Mouse (Mus musculus) urinary bladder, adult 2 months (tissue): ENCODE measurements around the gene Fam76b. TPM values are rescaled to one million over a fixed set of nuclear protein-coding genes. Genes with fewer than 3 reads are reported as not detected.

ENCODE experiments used
- DNase-seq: peaks from one replicate; pipeline ENCODE4 v3.0.0; 2022; ENCODE audit warnings: low spot score
- polyA plus RNA-seq: library from polyadenylated mRNA; depleted of rRNA; stranded (reverse); fragments of >200 nt; gene quantifications from 2 replicates; pipeline ENCODE4 v1.2.3, GENCODE M21; 2012; rRNA removed

Fam76b gene
- polyA plus RNA-seq, 1 experiment = 26.3 TPM

DNA sequence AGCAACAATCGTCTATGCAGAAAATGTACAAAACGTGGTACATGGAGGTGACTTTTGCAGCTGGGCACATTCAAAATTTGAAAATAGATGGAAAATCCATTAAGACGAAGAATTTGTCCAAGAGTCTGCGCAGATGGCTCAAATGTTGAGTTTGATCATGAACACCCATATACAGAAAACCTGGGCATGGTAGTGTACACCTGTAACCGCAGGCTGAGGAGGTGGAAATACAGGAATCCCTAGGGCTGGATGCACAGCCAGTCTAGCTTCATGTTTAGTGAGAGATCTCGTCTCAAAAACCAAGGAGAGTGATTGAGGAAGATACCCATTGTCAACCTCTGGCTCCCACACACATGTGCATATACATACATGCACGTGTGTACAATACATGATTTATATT is 44.1 kb downstream of the Fam76b start:
- no peak for DNase-seq

DNA sequence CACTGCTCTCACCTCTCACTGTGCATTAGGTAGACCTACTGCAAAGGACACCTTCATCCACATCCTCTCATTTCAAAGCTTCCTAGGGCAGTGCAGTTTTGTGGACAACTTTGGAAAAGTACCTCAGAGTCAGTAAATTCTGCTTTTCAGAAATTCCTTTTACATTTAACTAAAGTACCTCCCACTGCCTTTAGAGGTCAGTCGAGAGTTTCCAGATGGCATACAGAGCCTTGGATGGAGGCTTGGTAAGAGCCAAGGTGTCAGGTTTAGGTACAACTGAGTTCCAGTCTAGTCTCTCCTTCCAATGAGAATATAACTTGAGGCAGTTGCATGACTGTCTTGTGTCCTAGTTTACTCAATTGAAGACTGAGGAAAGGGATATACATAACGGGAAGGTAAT is 46.8 kb downstream of the Fam76b start:
- no peak for DNase-seq

DNA sequence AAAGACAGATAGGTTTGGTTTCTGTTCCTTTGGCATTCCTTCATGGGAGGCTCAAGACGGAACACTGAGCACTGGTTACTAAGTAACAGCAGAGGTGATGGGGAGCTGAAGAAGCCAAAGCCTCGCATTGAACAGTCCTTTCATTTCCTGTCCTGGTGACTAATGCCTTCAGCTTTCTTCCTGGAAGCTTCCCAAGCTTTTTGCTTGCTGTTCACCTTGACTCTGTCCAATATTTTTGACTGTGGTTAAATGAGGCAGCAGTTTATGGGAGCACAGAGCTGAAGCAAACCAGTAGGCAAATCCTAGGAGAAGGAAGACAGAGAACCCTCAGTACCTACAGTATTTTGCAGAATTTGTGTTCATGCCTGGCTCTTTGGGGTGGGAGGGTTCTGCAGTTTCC is 47.8 kb downstream of the Fam76b start:
- DNase-seq = no peak

DNA sequence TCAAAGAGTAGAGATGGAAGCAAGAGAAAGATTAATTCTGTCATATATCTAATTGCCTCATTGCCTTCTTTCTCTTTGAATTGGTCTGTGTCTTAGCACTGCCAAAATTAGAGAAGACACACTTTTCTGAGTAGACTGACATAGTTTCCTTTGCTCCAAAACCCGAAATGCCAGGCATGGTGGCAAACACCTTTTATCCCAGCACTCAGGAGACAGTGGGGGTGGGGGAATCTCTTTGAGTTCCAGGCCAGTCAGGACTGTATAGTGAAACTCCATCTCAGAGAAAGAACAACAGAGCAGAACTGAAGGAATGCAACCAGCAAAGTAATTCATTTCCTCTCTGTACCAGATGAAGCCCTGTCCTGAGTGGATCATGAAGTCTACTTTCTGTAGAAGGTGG is 53.2 kb downstream of the Fam76b start:
- no peak for DNase-seq

DNA sequence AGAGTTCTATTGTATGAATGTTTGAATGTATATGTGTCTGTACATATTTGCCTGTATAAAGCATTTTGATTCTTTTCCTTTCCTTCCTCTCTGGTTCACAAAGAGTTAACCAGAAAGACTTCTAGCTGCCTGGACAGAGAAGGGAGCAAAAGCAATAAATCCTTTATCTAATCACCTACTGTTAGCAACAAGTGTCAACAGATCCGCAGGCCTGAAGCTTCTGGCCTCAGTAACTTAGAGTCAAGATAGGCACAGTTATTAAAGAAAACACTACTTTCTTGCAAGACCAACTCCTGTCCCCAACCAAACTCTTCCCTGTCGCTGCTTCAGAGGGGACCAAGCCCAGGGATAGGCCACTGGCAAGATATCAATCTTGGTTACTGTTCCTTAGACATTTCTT is 55.0 kb downstream of the Fam76b start:
- no peak for DNase-seq

DNA sequence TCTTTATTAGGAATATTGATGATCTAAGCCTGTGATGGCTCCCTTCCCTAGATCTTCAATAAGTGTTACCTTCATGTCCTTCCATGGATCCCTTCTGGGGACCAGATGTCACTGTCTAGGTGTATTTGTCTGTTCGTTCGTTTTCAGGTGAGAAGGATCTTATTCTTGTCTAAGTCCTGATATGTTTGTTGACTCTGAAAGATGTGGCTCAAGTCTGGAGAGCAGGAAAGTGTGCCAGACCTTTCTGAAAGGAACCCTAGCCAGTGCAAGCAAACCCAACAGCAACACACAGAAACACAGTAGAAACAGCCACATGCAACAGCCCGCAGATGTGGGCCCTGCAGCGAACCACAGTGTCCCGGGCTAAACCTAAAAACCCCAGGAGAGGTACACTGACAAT is 61.5 kb downstream of the Fam76b start:
- DNase-seq = no peak

DNA sequence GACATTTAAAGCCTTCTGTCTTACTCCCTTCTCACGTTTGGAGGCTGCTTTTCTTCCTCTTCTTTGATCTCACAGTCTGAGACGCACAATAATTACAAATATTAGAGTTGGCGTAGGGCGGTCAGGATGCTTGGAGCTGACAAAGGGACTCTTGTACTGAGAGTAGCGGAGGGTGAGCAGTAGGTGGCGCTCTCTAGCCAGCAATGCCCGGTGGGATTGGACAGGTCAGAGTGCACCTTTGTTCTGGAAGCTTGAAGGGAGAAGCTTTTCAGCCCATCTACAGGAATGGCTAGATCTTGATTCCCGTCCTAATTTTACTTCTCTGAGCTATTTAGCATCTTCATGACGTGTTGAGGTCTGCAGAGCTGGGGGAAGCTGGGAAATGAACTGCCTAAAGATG is 62.1 kb downstream of the Fam76b start:
- peak; percentile 65 for DNase-seq

DNA sequence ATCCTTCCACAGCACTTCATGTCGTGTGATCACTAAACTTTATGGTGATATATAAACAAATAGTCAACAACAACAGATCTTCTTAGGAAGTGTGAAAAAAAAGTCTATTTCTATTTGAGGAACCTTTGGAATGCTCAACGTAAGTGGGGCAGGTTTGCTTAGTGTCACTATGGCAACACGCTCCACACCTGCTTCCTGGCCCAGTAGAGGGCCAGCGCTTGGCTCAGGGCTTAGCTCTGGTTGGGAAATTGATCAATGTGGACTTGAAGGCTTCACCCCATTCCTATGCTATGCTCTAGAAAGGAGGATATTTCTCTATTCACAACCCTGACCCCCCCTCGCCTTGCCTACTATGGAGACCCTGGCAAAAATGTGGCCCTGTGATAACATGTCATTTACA is 62.7 kb downstream of the Fam76b start:
- no peak for DNase-seq

DNA sequence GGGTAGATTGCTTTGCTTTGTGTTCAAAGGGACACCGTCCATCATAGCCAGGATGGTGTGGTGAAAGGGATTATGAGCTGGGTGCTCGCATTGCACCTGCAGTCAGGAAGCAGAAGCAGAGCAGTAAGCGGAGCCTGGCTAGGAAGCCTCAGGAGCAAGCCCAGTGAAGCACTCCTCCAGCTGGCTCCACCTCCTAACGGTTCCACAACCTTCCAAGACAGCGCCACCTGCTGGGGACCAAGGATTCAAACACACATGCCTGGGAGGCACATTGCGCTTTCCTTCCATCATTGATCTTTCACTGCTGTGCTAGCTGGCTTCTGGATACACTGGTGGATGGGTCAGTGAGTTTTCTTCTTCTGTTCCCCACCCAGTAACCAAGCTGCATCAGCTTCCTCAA is 64.4 kb downstream of the Fam76b start:
- DNase-seq = no peak

DNA sequence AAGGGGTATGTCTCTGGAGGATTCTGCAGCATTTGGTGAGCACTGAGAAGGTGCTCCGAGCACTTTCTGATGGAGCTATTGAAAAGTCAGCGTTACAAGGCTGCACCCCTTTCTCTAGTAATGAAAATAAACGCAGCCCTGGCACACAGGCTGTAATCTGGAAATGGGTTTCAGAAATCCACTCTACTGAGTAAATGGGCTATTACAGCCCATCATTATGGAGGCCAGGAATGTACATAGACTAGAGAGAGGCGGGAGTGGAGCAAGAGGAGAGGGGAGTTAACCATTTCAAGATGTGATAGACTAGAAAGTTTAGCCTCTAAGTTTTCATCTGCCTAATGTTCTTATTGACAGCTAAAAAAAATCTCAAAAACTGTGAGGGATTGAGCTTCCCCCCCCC is 65.5 kb downstream of the Fam76b start:
- DNase-seq = no peak

DNA sequence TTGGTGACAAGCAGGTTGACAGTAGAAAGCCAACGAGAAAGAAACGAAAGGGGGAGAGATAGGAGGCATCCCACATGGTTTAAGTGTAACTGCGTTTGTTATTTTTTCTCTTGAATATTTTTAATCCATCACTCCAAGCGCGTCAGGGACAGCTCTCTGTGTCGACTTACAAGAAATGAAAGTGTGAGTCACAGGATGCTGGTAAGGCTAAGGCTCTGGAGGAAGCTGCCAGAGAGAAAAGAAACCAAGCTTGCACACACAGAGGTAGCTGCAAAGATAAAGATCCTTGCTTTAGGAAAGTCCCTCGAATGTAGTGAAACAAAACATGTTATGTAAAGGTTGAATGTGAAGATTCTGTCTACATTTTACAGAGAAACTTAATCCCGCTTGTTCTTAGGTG is 67.0 kb downstream of the Fam76b start:
- no peak for DNase-seq

DNA sequence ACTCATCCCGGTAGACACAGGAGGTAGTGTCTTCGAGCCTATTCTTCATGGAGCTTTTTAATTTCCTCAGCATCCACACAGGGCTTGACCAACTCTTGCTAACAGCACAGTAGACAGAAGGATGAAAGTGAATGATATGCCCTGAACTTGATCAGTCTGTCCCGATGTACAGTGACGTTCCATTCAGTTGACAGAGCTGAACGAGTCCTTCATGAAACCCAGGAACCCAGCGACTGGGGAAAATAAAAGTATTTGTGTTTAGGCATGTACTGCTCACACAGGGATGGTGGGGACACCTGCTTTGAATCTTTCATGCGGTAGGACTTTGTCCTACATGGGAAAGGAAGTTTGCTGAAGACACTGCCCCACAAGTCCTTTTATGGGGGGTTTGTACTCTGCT is 67.4 kb downstream of the Fam76b start:
- no peak for DNase-seq

DNA sequence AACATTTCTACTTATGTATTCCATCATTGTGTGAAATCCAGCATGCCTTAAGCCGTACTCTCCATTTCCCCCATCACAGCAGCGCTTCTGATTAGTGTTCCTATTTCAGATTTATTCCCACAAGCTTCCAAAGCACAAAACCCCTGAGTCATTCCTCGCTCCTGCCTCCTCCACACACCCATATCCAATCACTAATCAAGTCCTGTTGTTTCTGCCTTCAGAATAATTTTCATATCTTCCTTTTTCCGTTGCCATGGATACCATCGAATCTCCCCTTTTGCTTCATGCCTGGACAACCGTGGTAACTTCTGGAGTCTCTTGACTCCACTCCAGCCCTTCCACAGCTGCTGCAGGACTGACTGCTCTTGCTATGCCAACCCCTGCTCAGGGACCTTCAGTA is 68.5 kb downstream of the Fam76b start:
- no peak for DNase-seq

DNA sequence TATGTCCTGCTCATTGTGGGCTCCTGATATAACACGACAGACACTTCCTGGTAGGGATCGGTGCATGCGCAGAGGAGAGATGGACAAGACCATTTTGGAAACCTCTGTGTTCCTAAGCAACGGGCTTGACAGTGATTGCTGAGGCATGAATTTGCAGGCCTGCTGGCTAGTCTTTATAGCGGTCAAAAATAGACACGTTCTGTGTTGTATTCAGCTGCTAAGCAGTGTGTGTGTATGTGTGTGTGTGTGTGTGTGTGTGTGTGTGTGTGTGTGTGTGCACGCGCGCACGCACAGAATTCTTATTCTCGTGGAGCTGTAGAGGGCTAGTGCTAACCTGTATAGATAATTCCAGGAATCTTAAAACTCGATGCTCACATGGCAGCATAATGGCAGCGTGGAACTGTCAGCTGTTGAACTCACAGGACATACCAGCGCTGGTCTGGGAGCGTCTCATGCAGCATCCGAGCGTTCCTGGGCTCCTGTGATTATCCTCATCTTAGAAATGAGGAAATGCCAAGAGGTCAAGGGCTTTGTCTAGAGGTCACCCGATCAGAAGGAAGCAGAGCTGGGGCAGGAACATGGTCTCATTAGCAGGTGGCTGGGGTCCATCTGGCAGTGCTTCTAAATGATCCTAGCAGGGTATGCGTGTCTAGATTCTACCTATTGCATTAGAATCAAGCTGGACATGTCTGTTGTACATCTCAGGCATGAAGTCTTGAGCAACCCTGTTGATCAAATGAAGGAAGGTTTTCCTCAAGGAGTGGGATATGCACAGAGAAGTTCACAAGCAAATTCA is 71.2 kb downstream of the Fam76b start:
- no peak for DNase-seq

DNA sequence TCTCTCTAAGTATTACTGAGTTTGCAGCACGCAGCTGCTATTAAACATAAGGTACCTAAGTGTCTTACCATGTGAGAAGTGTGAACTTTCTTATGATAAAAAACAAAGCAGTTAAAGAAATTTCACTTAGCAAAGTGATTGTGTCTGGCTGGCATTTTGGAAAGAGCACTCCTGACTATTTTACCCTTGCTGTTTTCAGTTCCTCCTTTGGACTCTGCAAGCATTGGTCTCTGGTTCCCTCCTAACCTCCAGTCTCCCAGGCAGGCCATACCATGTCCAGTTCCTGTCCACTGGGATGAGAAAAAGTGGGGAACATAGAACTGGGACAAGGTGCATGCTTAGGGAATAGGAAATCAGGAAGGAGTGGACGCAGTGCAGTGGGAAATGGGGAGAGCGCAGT is 74.5 kb downstream of the Fam76b start:
- DNase-seq = no peak

DNA sequence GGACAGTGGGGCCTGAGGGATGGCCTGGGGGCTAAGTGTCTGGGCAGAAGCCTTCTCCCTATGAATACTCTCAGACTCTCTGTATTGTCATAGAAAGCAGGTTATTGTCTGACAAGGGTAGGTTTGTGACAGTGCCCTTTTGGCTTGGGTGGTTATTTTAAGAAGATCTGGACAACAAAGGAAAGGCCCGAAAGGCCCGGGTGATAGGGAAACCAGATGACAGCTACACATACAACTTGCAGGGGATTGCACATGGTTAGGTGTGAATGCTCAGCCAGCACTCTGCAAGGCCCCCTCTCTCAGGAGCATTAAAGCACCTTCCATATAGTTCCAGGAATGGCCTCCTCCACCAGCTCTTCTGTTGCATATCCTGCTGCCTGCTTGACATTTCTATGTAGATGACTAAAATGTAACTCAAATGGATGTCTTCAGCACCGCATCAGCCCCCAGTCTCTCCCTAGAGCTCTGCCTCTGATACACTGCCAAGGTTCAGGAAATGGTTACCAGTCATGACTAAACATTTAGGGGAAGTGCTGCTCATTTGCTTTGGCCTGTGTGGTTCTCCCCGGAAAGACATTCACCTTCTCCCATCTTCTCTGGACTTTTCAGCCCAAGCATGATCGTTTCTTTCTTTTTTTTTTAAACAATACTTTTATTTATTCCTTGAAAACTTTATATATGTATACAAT is 76.7 kb downstream of the Fam76b start:
- no peak for DNase-seq

Other genes starting within 250 kb of the Fam76b start
- gene Mtmr2, start 79.3 kb upstream of the Fam76b start, polyA plus RNA-seq = 20.6 and 23.5 TPM in 2 replicates
- gene Cep57, start 609 bp upstream of the Fam76b start, polyA plus RNA-seq = 23.8 TPM in 2 replicates